Mouse (Mus musculus): ENCODE data around the gene Ppfia3.

GRCm38 (mm10) chr7:45413113-45413863 lies 46.5 kb upstream of the Ppfia3 start, which contains the start of gene Ntf5:
- no peak for TF ChIP-seq CTCF (IDR thresholded peaks at IDR 0.05; ENCODE audit: low read depth)
- no peak for TF ChIP-seq EP300 (IDR thresholded peaks at IDR 0.05; ENCODE audit: low read depth)

Data from heart, postnatal 0 days (tissue).